Mouse (Mus musculus) lung, adult 2 months (tissue): ENCODE data around the gene Pla2g7.

Experiments
- CTCF ChIP-seq: fragments of 200-500 bp; IDR thresholded peaks from 2 replicates; pipeline ENCODE4 v1.5.1; 2011; ENCODE audit warnings: mild to moderate bottlenecking, low read length, control low read depth; ENCODE audit not compliant: insufficient read depth
- POLR2A ChIP-seq: fragments of 200-500 bp; IDR thresholded peaks from 2 replicates; pipeline ENCODE4 v1.6.1; 2011; ENCODE audit warnings: low read depth, mild to moderate bottlenecking, control low read depth, low read length, borderline replicate concordance; ENCODE audit errors: extremely low read depth

DNA sequence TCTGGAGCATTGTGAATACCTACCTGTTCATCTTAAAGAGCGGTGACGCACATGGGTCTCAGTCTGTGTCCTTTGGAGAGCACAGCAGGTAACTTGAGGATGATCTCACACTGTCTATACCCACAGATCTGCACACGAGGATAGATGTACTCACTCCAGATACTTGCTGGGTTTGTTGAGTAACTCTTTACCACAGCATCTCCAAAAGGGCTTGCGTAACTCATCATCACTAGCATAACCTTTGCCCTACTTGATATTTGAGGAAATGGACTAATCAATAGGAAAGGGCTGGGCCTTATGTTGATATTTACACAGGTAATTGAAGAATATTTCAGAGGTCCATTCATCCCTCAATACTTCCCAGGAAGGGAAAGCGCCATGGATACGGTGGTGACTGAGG lies 21.9 kb downstream of the Pla2g7 start:
- TF ChIP-seq POLR2A (no peak), CTCF (no peak)
